Mouse (Mus musculus) ES-Bruce4 (cell line): ENCODE data around the gene Nedd8.

Experiments
- CTCF ChIP-seq: IDR thresholded peaks from one replicate; pipeline ENCODE4 v1.8.1; 2011; ENCODE audit warnings: low read depth, low read length
- POLR2A ChIP-seq: IDR thresholded peaks from one replicate; pipeline ENCODE4 v1.8.1; 2011; ENCODE audit warnings: low read length; ENCODE audit not compliant: insufficient read depth

- TF ChIP-seq CTCF (peak; percentile 70), POLR2A (peak; percentile 55)
Measured at GRCm38 (mm10) chr14:55681160-55682117, 9.5 kb upstream of the Nedd8 start, which contains the start of gene Tinf2.
